Mouse (Mus musculus): Measurements from ENCODE around the gene C87436.

C87436 gene

GRCm38 (mm10) chr6:86431531-86431930, 6.6 kb upstream of the C87436 start:
- no peak for DNase-seq

- no peak for DNase-seq
These were observed 4.5 kb upstream of the C87436 start for GRCm38 (mm10) chr6:86433696-86434095.

- DNase-seq: peak; percentile 66 to 79
These were observed 463 bp upstream of the C87436 start for GRCm38 (mm10) chr6:86437711-86438110.

- no peak for DNase-seq
These were observed 934 bp downstream of the C87436 start for GRCm38 (mm10) chr6:86439119-86439496.

GRCm38 (mm10) chr6:86439531-86439930, 1.4 kb downstream of the C87436 start:
- no peak for DNase-seq

- no peak for DNase-seq
These were observed 3.4 kb downstream of the C87436 start for GRCm38 (mm10) chr6:86441571-86441970.

GRCm38 (mm10) chr6:86445551-86445950, 7.4 kb downstream of the C87436 start:
- DNase-seq: no peak

- no peak for DNase-seq
These were observed 8.9 kb downstream of the C87436 start for GRCm38 (mm10) chr6:86446927-86447568.

GRCm38 (mm10) chr6:86456727-86457126, 18.6 kb downstream of the C87436 start:
- DNase-seq: no peak

GRCm38 (mm10) chr6:86463079-86463478, 24.9 kb downstream of the C87436 start:
- no peak for DNase-seq

GRCm38 (mm10) chr6:86471317-86471716, 33.1 kb downstream of the C87436 start:
- no peak for DNase-seq

- no peak for DNase-seq
These were observed 33.6 kb downstream of the C87436 start for GRCm38 (mm10) chr6:86471760-86472099.

GRCm38 (mm10) chr6:86472100-86472955, 34.2 kb downstream of the C87436 start:
- DNase-seq: peak; percentile 100

GRCm38 (mm10) chr6:86473077-86473476, 34.9 kb downstream of the C87436 start:
- peak in 1 of 2 experiments; percentile 61 for DNase-seq

GRCm38 (mm10) chr6:86474072-86474471, 35.9 kb downstream of the C87436 start:
- DNase-seq: no peak

GRCm38 (mm10) chr6:86474646-86475181, 36.5 kb downstream of the C87436 start:
- no peak for DNase-seq

GRCm38 (mm10) chr6:86475462-86476167, 37.4 kb downstream of the C87436 start:
- peak in 1 of 2 experiments; percentile 17 for DNase-seq

- no peak for DNase-seq
These were observed 38.8 kb downstream of the C87436 start for GRCm38 (mm10) chr6:86476931-86477330.

- peak; percentile 63 to 77 for DNase-seq
These were observed 41.1 kb downstream of the C87436 start for GRCm38 (mm10) chr6:86479311-86479710.

- peak in 1 of 2 experiments; percentile 22 for DNase-seq
These were observed 41.6 kb downstream of the C87436 start for GRCm38 (mm10) chr6:86479816-86480188.

- DNase-seq: peak; percentile 63 to 79
These were observed 42.1 kb downstream of the C87436 start for GRCm38 (mm10) chr6:86480189-86480831.

- DNase-seq: no peak
These were observed 43.7 kb downstream of the C87436 start for GRCm38 (mm10) chr6:86481871-86482270.
